Mouse (Mus musculus) small intestine, adult 2 months (tissue): ENCODE data around the gene Dcst1.

ENCODE experiments used
- CTCF ChIP-seq: fragments of 200-500 bp; IDR thresholded peaks from 2 replicates; pipeline ENCODE4 v1.5.1; 2012; ENCODE audit warnings: low read depth, mild to moderate bottlenecking, control low read depth, inconsistent platforms, low read length, moderate library complexity, mixed read lengths; ENCODE audit not compliant: insufficient replicate concordance, insufficient read length; ENCODE audit errors: extremely low read depth
- POLR2A ChIP-seq: fragments of 200-500 bp; IDR thresholded peaks from 2 replicates; pipeline ENCODE4 v1.6.1; 2012; ENCODE audit warnings: low read depth, mild to moderate bottlenecking, control low read depth, inconsistent platforms, low read length, moderate library complexity

- TF ChIP-seq CTCF = no peak
- TF ChIP-seq POLR2A = no peak
Observed at GRCm38 (mm10) chr3:89365153-89365485, at the start of gene Dcst1.
